Mouse (Mus musculus): ENCODE data around the gene Gja4.

The Gja4 gene

DNA sequence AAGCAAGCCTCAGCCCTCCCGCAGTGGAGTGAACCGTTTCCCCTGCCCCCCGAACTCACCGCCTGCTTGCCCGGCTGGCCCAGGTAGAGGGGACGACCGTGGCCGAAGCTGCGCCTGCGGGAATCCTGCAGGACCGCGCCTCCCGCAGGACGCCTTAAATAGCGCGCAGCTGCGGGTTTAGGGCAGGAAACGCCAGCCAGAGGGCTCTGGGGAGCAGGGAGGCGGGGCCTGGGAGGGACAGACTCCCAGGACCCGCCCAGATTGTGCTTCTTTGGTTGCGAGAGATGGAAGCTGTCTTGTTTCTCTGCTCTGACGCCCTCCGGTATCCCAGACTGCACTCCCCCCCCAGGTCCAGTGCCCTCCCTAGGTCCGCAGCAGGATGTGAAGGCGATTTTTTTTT is at the start of gene Gja4:
Gene Gja4 (minus strand): TSS at position 179 of the 400 bp plus-strand sequence.
- peak; percentile 14 to 57 for DNase-seq (ENCODE audit: low spot score in 2 of 2)

DNA sequence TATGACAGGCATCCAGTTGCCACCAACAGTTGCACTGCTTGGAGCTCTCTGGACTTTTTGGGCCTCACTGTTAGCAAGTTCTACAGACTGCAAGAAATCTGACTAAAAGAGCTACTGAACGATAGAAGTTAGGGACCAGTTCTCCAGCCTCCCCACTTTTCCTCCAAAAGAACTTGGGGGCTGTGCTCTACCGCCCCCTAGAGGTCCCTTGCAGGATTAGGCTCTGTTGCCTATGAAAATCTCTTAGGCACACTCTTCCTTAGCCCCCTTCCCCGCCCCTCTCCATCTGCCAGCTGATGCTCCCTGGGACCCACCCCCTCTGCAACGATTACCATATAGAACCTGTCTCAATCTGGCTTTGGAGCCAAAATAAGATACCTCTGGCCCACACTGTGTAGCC is 49.5 kb upstream of the Gja4 start:
- no peak for DNase-seq (ENCODE audit: low spot score in 2 of 2)

DNA sequence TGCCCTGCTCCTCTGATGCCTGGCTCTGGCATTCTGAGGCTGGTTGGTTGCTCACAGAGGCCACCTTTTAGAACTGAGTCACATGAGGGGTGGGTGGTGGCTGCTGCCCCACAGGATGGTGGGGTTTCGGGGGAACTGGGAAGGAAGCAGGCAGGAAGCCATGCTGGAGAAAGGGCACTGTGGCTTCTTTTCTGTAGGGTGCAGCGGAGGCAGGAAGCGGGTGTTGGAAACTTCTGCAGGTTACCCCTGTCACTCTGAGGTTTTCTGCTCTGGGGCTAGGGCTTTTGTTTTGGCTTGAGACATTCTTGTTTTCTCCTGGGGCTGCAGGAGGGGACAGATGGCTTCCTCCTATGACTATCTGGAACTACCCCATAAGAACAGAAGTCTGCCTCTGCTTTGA is 48.7 kb upstream of the Gja4 start:
- no peak for DNase-seq (ENCODE audit: low spot score in 2 of 2)

DNA sequence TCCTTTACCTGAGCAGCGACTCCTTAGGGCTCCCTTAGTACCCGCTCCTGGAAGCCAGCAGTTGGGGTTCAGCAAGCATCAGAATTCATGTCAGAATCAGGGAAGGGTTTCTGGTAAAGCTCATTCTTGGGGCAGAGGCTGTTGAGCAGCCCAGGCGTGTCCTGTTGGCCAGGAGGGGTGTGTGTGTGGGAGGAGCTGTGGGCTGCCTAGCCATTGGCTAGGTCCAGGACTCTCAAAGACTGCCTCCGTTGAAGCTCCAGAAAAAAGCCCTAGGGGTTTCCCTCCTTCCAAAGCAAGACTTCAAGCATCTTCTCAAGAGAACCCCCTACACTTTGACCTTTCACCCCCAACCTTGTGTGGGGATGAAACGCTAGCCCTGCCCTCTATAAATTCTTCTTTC is 44.2 kb upstream of the Gja4 start, which contains the start of gene Gjb5:
Gene Gjb5 (minus strand): TSS at position 164 of the 400 bp plus-strand sequence.
- no peak for DNase-seq (ENCODE audit: low spot score in 2 of 2)

DNA sequence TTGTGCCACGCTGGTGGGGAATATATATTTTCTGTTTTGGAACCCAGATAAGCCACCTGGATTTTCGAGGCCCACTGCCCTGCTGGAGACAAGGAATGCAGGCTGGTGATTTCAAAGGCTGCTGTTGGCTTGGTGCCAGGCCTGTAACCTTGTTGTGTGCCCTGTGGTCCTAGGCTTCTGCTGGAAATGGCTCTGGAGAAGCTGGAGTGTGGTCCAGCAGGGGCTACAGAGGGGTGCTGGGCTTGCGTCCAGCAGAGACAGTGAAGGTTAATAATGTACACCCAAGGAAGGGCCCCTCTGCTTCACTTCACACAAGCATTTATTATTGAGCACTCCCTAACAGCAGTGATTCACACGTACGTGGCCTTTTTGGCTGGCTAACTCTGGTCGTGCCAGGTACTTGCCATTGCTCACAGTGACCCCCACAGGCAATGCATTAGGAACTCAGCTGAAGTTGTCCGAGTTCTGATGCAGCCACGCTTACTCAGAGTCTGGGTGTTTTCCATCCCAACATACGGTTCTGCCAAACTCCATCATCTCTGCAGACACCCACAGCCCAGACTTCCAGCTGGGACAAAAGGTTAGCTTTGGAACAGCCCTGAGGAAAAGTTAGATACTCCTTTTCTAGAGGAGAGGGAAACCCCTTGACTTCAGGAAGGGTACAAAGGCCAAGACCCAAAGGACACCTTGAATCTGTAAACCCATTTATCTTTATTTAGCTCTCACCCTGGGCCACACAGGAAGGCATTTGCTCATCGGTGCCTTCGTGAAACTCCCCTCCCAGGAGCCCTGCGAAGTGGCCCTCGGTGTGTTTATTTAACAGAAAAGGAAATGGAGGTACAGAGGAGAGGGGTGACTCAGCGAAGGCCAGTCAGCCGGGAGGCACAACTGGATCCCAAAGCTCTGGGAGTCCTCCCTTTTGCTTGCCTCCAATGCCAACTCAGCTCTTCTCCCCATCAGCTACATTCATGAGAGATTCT is 41.0 kb upstream of the Gja4 start:
- DNase-seq (ENCODE audit: low spot score in 2 of 2) = no peak

DNA sequence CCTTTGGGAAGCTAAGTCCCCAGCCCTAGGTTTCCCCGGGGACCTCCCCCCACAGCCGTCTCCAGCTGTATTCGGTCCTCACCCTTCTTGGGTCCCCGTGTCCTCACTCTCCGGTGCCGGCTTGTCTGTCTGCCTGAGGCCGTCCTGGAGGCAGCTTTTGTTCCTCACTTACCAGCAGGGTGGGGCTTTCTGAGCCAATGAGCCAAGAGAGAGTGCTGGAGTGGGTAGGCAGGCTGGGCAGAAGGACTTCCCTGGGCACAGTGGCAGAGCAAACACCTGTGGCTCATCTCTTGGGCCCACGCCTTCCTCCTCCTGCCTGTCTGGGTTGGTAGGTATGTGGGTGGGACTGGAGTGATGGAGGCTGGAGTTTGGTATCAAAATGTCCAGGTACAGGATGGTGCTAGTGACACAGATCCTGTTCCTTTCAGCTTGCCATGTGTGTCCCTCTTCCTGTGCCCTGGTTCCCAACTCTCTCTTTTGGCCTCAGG is 40.2 kb upstream of the Gja4 start, which contains the start of gene Gjb4:
Gene Gjb4 (minus strand): TSS at position 131 of the 488 bp plus-strand sequence.
- DNase-seq (ENCODE audit: low spot score in 2 of 2) = no peak

GRCm38 (mm10) chr4:127352594-127352993 is 38.8 kb upstream of the Gja4 start:
- DNase-seq (ENCODE audit: low spot score in 2 of 2) = no peak

GRCm38 (mm10) chr4:127349560-127350300 is 35.9 kb upstream of the Gja4 start:
- DNase-seq (ENCODE audit: low spot score in 2 of 2) = no peak

- no peak for DNase-seq (ENCODE audit: low spot score in 2 of 2)
These were observed 31.2 kb upstream of the Gja4 start for GRCm38 (mm10) chr4:127345000-127345399.

GRCm38 (mm10) chr4:127341372-127341771 is 27.5 kb upstream of the Gja4 start:
- no peak for DNase-seq (ENCODE audit: low spot score in 2 of 2)

GRCm38 (mm10) chr4:127337668-127338067 is 23.8 kb upstream of the Gja4 start:
- DNase-seq (ENCODE audit: low spot score in 2 of 2) = no peak

- DNase-seq (ENCODE audit: low spot score in 2 of 2) = no peak
These were observed 21.1 kb upstream of the Gja4 start for GRCm38 (mm10) chr4:127334870-127335504.

GRCm38 (mm10) chr4:127331171-127331570 is 17.3 kb upstream of the Gja4 start:
- no peak for DNase-seq (ENCODE audit: low spot score in 2 of 2)

DNA sequence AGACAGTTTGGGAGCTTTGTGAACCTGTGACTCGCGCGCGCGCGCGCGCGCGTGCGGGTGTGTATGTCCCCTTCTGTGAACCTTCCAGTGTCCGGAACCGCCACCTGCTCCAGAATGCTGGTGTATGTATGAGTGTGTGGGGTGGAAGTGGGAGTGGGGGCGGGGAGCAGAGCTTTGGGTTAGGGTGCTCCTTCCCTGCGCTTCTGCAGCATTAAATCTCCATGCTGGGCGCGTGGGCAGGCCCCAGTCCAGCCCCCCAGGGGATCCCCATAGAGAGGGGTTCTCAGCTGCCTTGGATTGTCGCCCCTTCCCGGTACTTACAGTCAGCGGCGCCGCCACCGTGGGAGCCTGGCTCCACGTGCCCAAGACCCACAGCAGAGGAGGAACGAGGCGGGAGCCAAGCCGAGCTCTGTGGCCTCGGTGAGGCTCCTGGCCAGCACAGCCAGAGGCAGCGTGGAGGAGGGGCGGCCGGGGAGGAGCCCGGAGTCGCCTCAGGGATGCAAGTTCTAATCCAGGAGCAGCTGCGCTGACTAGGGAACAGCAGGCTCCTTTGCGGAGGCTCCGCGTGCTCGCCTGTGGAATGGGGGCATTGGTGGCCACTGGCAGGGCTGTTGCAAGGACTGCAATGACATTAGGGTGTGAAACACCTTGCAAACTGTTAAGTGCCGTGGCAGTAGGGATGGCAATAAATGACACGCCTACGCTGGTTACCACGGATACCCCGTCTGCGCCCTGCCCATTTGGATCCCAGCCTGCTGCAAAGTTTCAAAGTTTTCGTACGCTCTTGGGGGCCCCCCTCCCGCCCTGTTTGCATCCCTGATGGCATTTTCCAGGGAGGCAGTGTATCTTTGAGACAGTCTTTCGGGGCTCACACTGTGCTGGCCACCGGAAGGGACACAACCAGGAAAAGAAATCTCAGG is 16.6 kb upstream of the Gja4 start, which contains the start of gene Gjb3:
Gene Gjb3 (minus strand): TSS at position 664 of the 920 bp plus-strand sequence.
- DNase-seq (ENCODE audit: low spot score in 2 of 2) = no peak

DNA sequence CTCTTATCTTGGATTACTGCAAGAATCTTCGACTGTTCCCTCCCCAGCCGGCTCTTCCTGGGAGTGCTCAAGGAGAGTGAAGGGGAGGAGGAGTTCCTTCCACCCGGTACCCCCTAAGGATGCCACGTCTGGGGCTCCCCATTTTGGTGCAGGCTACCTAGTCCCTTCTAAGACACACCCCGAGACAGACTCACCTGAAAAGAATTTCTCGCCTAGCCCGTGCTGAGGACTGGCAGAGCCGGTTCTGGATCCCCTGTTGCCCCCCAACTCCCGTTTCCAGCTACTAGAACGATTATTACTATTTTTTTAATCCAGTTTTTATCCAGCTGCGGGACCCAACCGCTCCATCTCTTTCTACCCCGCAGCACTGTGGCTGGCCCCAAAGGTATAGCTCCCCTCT is 15.9 kb upstream of the Gja4 start:
- no peak for DNase-seq (ENCODE audit: low spot score in 2 of 2)

GRCm38 (mm10) chr4:127329046-127329445 is 15.2 kb upstream of the Gja4 start:
- DNase-seq (ENCODE audit: low spot score in 2 of 2) = no peak

DNA sequence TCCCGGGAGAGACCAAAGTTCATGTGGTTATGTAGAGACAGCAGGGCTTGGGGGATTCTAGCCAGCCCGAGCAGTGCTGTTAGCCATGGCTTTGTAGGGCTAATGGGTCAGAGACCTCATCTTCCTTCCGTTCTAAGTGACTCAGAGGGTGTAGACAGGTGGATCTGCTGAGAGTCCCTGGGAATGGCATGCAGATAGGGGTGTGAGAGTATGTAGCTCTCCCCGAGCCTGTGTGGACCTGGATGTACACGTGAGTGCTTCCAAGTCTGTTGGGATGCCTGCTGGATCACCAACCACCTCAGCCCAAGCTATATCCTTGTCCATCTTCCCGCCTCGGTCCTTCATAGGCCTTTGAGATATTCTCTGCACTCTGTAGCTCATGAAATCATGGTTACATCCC is 14.5 kb upstream of the Gja4 start:
- DNase-seq (ENCODE audit: low spot score in 2 of 2) = no peak

- no peak for DNase-seq (ENCODE audit: low spot score in 2 of 2)
These were observed 13.9 kb upstream of the Gja4 start for GRCm38 (mm10) chr4:127327749-127328148.

- no peak for DNase-seq (ENCODE audit: low spot score in 2 of 2)
These were observed 13.4 kb upstream of the Gja4 start for GRCm38 (mm10) chr4:127327258-127327657.

DNA sequence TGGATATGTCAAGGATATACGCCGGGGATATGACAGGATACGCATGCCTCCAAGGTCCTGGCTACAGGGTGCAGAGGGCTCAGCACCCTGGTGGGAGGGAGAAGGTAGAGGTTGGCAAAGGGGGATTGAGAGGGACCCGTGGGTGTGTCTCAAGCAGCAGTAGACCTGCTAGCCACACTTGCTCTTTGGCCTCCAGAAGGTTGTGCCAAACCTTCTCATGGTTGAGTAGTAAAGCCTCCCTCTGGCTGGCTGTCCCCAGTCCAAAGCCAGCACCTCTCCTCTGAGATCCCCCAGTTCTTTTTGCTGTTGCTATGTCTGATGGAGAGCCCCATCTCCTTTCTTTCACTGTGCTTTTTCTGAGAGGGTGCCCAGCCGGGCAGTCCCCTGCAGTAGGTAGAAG is 11.4 kb upstream of the Gja4 start:
- DNase-seq (ENCODE audit: low spot score in 2 of 2) = no peak

- DNase-seq (ENCODE audit: low spot score in 2 of 2) = peak; percentile 35 to 80
These were observed 10.9 kb upstream of the Gja4 start for GRCm38 (mm10) chr4:127324759-127325158.
